Mouse (Mus musculus) left cerebral cortex, postnatal 14 days (tissue): ENCODE results near the gene Ctrc. TPM values are rescaled to one million over a fixed set of nuclear protein-coding genes. Genes with fewer than 3 reads are reported as not detected.

Source experiments
- DNase-seq, 2 experiments: peaks; one replicate each; pipeline ENCODE4 v3.0.0; 2021 to 2022; ENCODE audit warnings: low spot score in 2 of 2, mixed read lengths in 1 of 2
- intact Hi-C: fragments of 180-260 bp; cut with DNase I; formaldehyde crosslinking; loops from one replicate; pipeline ENCODE4 v1.15.1; 2025
- long read RNA-seq, 2 experiments: library from polyadenylated mRNA; stranded (forward); transcript quantifications; one replicate each; pipeline ENCODE4 v2.0.0; 2021
- total RNA-seq, 2 experiments: library from RNA; stranded (reverse); gene quantifications; 2 replicates each; pipeline ENCODE4 v1.2.3; 2021

Gene Ctrc
- total RNA-seq, result not detected
- long read RNA-seq, experiment 1, partial matches to known transcripts, result 0 of 1 reads
- long read RNA-seq, experiment 1, other reads (novel, unspliced or antisense), result 1 of 1 reads
- long read RNA-seq, experiment 2, result 0 reads

- no peak for DNase-seq
- intact Hi-C loops, result loop anchor here (10.0 kb wide), 2 partner anchors 221 to 451 kb away; partner anchors contain the start of genes Clcnka and Slc25a34
Measured at GRCm38 (mm10) chr4:141845999-141846398, at the start of gene Ctrc. Gene Ctrc (minus strand): TSS chr4:141846359.

- DNase-seq, result peak; percentile 55 to 62
- intact Hi-C loops, result no loop called here
Measured at GRCm38 (mm10) chr4:141895772-141896171, 49.6 kb upstream of the Ctrc start.

- DNase-seq, result no peak
- intact Hi-C loops, result no loop called here
Measured at GRCm38 (mm10) chr4:141893157-141893784, 47.1 kb upstream of the Ctrc start.

DNA sequence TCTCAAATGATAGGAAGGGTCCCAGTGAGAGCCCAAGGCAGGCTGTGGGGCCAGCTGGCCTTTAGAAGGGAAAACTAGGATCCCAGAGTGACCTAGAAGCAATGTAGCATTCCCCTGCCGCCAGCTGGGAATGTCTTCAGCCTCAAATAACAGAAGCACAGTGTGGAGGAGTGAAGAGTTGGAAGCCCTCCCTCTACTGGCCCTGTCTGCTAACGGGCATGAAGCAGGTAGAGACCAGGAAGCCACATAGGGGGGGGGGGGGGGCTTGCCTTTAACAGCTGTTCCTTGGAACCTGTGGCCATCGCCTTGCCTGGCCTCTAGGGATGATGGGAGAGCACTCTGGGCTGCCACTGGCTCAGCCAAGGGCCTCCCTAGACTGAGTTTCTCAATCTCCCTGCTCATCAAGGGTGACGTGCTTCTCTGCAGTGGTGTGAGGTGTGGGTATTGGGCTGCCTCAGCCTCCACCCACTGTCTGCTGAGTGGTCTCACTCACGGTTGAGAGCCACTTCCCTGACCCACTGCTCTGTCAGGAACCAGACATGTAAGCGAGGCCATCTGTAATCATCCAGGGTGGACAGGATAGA is 40.3 kb upstream of the Ctrc start:
- intact Hi-C loops, result no loop called here
- DNase-seq, result no peak

GRCm38 (mm10) chr4:141885451-141885850 is 39.3 kb upstream of the Ctrc start:
- intact Hi-C loops, result no loop called here

DNA sequence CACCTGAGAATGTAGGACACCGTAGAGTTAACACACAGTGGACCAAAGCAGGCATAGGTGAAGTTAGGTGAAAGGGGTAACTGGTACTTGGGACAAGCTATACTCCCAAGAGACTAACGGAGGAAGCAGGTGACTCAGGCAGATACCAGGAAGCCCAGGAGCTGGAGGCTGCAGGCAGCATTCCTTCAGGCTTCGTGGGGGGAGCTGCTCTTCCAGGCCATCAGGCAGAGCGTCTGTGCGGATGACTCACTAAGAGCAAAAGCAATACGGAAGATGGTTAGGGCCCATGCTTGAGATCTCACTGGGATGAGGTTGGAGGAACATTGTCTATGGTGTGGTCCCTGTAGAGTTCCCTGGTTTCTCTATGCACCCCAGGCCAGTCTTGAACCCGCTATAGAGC is 36.7 kb upstream of the Ctrc start:
- no peak for DNase-seq
- intact Hi-C loops, result no loop called here

More at GRCm38 (mm10) chr4:141885451-141885850, 39.3 kb upstream of the Ctrc start:
- peak; percentile 61 to 75 for DNase-seq

DNA sequence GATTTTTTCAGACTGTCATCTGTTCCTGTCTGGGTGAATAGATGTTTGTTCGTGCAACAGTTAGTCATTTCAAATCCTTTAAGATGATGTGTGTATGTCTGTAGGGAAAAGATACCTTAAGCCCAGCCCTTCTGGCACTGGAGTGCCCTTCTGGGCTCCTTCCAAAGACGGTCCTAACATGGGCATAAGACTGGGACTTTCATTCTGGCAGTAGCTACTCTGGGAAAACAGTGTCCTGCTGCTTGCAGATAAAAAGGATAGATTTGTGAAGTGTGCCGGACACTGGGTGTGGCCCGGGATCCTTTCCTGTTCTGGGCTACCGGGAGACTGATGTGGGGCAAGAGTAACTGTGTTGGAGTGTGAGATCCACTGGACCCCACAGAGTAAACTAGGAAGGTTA is 35.8 kb upstream of the Ctrc start:
- intact Hi-C loops, result no loop called here
- DNase-seq, result no peak

DNA sequence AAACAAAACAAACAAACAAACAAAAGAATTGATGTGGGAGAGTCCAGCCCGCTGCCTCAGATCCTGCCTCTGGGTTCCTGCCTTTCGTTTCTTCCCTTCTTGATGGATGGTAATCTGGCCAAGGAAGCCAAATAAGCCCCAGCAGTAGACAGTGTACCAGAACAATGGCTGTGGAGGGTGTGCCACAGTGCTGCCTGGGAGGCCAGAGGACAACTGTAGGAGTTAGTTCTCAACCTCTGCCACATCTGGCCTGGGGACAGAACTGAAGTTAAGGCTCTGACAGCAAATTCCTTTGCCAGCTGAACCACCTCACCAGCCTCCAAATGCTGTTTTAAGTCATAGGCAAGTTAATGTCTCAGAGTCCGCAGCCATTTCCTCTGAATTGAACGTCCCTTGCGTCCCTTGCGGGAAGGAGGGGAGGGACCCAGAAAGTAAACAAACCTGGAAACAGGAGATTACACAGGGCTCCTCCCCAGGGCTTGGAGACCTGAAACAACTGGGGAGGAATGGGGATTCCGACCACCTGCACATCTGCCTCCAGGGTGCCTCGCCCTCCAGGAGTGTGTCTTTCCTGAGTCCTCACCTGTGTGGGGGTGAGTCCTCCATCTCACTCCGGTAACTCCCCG is 35.2 kb upstream of the Ctrc start:
- DNase-seq, result no peak
- intact Hi-C loops, result no loop called here

GRCm38 (mm10) chr4:141879875-141880274 is 33.7 kb upstream of the Ctrc start:
- intact Hi-C loops, result no loop called here

DNA sequence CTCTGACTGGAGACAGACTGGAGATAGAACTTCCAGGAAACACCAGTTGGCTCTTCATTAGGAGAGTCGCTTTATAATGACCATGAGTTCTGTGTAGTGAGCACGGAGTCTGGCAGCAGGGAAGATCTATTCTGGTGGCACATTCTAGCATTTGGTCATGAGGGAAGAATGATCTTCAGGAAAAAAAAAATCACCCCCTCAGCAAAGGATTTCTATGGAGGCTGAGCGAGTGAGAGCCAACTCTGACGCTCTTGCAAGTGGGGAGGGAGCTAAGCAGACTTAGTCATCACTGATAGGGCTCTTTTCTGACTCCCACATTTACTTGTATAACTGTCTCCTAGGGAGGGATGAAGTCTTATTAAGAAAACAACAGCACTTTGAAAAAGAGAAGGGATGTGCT is 32.9 kb upstream of the Ctrc start:
- intact Hi-C loops, result no loop called here
- peak in 1 of 2 experiments; percentile 75 for DNase-seq

More at GRCm38 (mm10) chr4:141879875-141880274, 33.7 kb upstream of the Ctrc start:
- no peak for DNase-seq

- intact Hi-C loops, result no loop called here
Measured at GRCm38 (mm10) chr4:141878621-141879020, 32.5 kb upstream of the Ctrc start.

GRCm38 (mm10) chr4:141875481-141876108 is 29.4 kb upstream of the Ctrc start:
- DNase-seq, result no peak
- intact Hi-C loops, result no loop called here

More at GRCm38 (mm10) chr4:141878621-141879020, 32.5 kb upstream of the Ctrc start:
- no peak for DNase-seq

- intact Hi-C loops, result loop anchor here (5.0 kb wide), 1 partner anchor 82 kb away; no protein-coding TSS in a partner anchor
- peak; percentile 74 to 78 for DNase-seq
Measured at GRCm38 (mm10) chr4:141874601-141875460, 28.7 kb upstream of the Ctrc start, which contains the start of gene Efhd2. Gene Efhd2 (minus strand): TSS chr4:141874920.

- DNase-seq, result no peak
- intact Hi-C loops, result loop anchor here (5.0 kb wide), 1 partner anchor 83 kb away; no protein-coding TSS in a partner anchor
Measured at GRCm38 (mm10) chr4:141874111-141874600, 28.0 kb upstream of the Ctrc start.

GRCm38 (mm10) chr4:141872977-141873376 is 26.8 kb upstream of the Ctrc start:
- intact Hi-C loops, result loop anchor here (5.0 kb wide), 1 partner anchor 84 kb away; no protein-coding TSS in a partner anchor
- DNase-seq, result no peak

DNA sequence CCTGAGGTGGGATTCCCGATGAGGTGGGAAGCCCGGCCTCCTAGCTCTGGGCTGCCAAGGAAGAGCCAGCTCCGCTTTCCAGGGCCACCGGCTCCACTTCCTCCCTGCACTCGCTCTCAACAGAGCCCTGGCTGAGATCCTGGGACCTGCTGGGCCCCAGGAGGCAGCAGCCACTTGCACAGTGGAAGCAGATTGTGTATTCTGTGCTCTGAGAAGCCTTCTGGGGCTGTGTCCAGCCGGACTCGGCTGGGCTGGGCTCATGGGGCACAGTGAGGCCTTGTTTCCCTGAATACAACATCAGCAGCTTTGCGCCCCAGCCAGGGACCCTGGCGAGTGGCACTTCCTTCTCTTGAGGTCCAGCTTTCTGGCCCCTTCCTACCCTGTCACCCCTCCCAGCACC is 25.8 kb upstream of the Ctrc start:
- peak; percentile 65 to 69 for DNase-seq
- intact Hi-C loops, result loop anchor here (5.0 kb wide), 1 partner anchor 85 kb away; no protein-coding TSS in a partner anchor

DNA sequence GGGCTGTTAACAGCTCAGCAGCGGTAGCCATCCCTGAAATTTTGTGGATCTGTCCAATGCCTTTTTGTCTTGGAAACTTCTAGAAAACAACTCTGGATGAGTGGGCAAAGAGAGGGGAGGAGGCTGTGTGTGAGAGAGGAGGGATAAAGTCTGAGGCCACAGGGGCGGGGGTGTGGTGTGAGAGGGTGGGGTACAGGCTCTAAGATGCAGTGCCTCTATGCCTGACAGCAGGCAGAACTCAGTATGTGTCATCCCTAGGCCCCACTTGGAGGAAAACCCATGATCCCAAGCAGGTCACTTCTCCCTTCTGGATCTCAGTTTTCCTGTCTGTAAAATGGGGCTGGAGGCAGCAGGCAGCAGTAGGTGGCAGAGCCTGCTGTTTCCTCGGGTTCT is 25.2 kb upstream of the Ctrc start:
- intact Hi-C loops, result loop anchor here (5.0 kb wide), 1 partner anchor 86 kb away; no protein-coding TSS in a partner anchor
- no peak for DNase-seq

- intact Hi-C loops, result loop anchor here (5.0 kb wide), 1 partner anchor 87 kb away; no protein-coding TSS in a partner anchor
- no peak for DNase-seq
Measured at GRCm38 (mm10) chr4:141870666-141871332, 24.6 kb upstream of the Ctrc start.
